19 mouse cellular contexts compared by ENCODE assay signal in genomic region chr5:151231411-151231810, GRCm38 (mm10). TPM values are rescaled to one million over a fixed set of nuclear protein-coding genes. Genes with fewer than 3 reads are reported as not detected.
DNase-seq lines count a peak whose midpoint lies in the region; ATAC-seq and TF ChIP-seq lines count a peak whose summit lies in the region.
"Had no signal": no experiment of that assay in that cellular context is flagged by ENCODE, and none has a peak within 500 bp of the region (broad histone marks: within the 10 kb centered on the region; RNA-seq: fewer than 3 reads in every experiment).

No protein-coding gene starts in this region.

- H3K4me2 ChIP-seq in midbrain, embryonic 11.5 days, result no peak overlapping the region
- H3K4me2 ChIP-seq: embryonic facial prominence, embryonic 12.5 days; heart, embryonic 13.5 days; hindbrain, embryonic 15.5 days; liver, embryonic 11.5 days; midbrain, embryonic 12.5 days had no signal

- intact Hi-C loops in gastrocnemius, postnatal 14 days (cut with DNase I; ENCODE audit: low total_unique reads), result loop anchor here (10.0 kb wide), 2 partner anchors 87 to 133 kb away; no protein-coding TSS in a partner anchor

- ATAC-seq in midbrain, embryonic 11.5 days (ENCODE audit: low FRiP score), result no peak
- no peak for ATAC-seq in CD4-positive, CD25-positive, alpha-beta regulatory T cell, adult 4 months
- ATAC-seq: intestine, postnatal 0 days had no signal

- H3K27ac ChIP-seq in layer of hippocampus, adult 2 months, result peak overlapping the region; percentile 67
- no peak overlapping the region for H3K27ac ChIP-seq in midbrain, embryonic 11.5 days (ENCODE audit: low read depth, low read length)
- H3K27ac ChIP-seq: embryonic facial prominence, embryonic 12.5 days; heart, embryonic 13.5 days; hindbrain, embryonic 15.5 days; macrophage; midbrain, embryonic 12.5 days had no signal

- peak; percentile 8 to 39 for DNase-seq in cerebellum, postnatal 10 days
- no peak for DNase-seq in cerebellum, postnatal 14 days
- DNase-seq in layer of hippocampus, adult 2 months (ENCODE audit: low spot score in 2 of 2), result peak in 1 of 2 experiments; percentile 16
- DNase-seq in layer of hippocampus, adult 9-10 months (ENCODE audit: low spot score), result no peak
- DNase-seq in gastrocnemius, postnatal 14 days, result peak; percentile 57
- no peak for DNase-seq in midbrain, embryonic 11.5 days (ENCODE audit: low spot score, missing footprints)
- DNase-seq: heart, postnatal 36 days; layer of hippocampus, postnatal 36 days; lung, embryonic 14.5 days; right cerebral cortex, postnatal 14 days had no signal

- H3K36me3 ChIP-seq in midbrain, embryonic 11.5 days (ENCODE audit: control insufficient read depth, insufficient read depth, low read length), result no peaks in the 10 kb centered on the region
- H3K36me3 ChIP-seq: embryonic facial prominence, embryonic 12.5 days; G1E; heart, embryonic 13.5 days; hindbrain, embryonic 15.5 days; midbrain, embryonic 12.5 days had no signal

- H3K27me3 ChIP-seq in midbrain, embryonic 11.5 days (ENCODE audit: control insufficient read depth, insufficient read depth, low read length), result peaks cover 8% of the 10 kb centered on the region

- no peak for TF ChIP-seq CTCF in layer of hippocampus, adult 2 months (conservative IDR thresholded peaks at IDR 0.05)

- WGBS in midbrain, embryonic 11.5 days, result 84% methylated on average over 4 of the region's 4 CpGs

- no peak overlapping the region for H3K9ac ChIP-seq in midbrain, embryonic 11.5 days (ENCODE audit: low read length)
- H3K9ac ChIP-seq: embryonic facial prominence, embryonic 12.5 days; heart, embryonic 13.5 days; hindbrain, embryonic 15.5 days; lung, embryonic 14.5 days; midbrain, embryonic 12.5 days had no signal

- H3K4me1 ChIP-seq in midbrain, embryonic 11.5 days (ENCODE audit: control insufficient read depth, insufficient read depth, low read length), result peaks cover 3% of the 10 kb centered on the region; the same call in 1 of the 2 replicates

- 0 out of 2 replicates have a peak overlapping the region, but pooled peaks have one; percentile 25 for H3K4me3 ChIP-seq in layer of hippocampus, adult 2 months
- H3K4me3 ChIP-seq in midbrain, embryonic 11.5 days (ENCODE audit: low read depth, low read length), result no peak overlapping the region
- H3K4me3 ChIP-seq: embryonic facial prominence, embryonic 12.5 days; heart, embryonic 13.5 days; hindbrain, embryonic 15.5 days; midbrain, embryonic 12.5 days had no signal

- H3K9me3 ChIP-seq in midbrain, embryonic 11.5 days (ENCODE audit: control insufficient read depth, low read length), result no peaks in the 10 kb centered on the region
- H3K9me3 ChIP-seq: embryonic facial prominence, embryonic 12.5 days; heart, embryonic 13.5 days; hindbrain, embryonic 15.5 days; midbrain, embryonic 12.5 days had no signal

RNA-seq across cellular contexts. Expression of gene Stard13, which starts 2.2 kb away (rescaled TPM):
- total RNA-seq in layer of hippocampus, adult 2 months (2021), result 10 to 100 TPM; 18.1 to 24.8 TPM
- 10 to 100 TPM; 10.9 to 13.5 TPM for total RNA-seq in gastrocnemius, postnatal 14 days (2021)
- polyA plus RNA-seq in midbrain, embryonic 11.5 days (2014; fragmentation: Nextera tagmentation; extraction: Ambion mirVana), result 2.8 and 2.9 TPM in 2 replicates
- polyA plus RNA-seq in CD4-positive, CD25-positive, alpha-beta regulatory T cell, adult 4 months (2017; shearing (Covaris generic)), result not detected
- polyA plus RNA-seq: G1E had no signal

Comparison
In these comparisons a context has a peak if more than half of its experiments do, and no peak if none do; other contexts are left out.
1. DNase-seq: peak in cerebellum, postnatal 10 days (2 of 2) and gastrocnemius, postnatal 14 days (single experiment); none in cerebellum, postnatal 14 days (0 of 2), layer of hippocampus, adult 9-10 months (single experiment) and midbrain, embryonic 11.5 days (single experiment).